Mouse (Mus musculus) hindbrain, postnatal 0 days (tissue): ENCODE data around the gene Drosha. TPM values are rescaled to one million over a fixed set of nuclear protein-coding genes. Genes with fewer than 3 reads are reported as not detected.
"Not testable (repeated sequence)": the region's sequence is repeated elsewhere in the genome, so short reads cannot be mapped to it uniquely, and the experiment has no call there.

Experiments
- ATAC-seq: fragments of 200-750 bp; cut with Nextera tagmentation; 2 replicates; pipeline ENCODE4 v1.8.0; 2017; ENCODE audit warnings: mild to moderate bottlenecking, moderate TSS enrichment, moderate library complexity
- DNase-seq: peaks from one replicate; pipeline ENCODE4 v3.0.0-alpha.2; 2015; ENCODE audit warnings: low spot score
- H3K27ac ChIP-seq: fragments of 300-500 bp; sonication (generic); 2 replicates; pipeline ENCODE4 v1.5.1; 2014; ENCODE audit warnings: mild to moderate bottlenecking
- H3K27me3 ChIP-seq: fragments of 300-500 bp; sonication (generic); 2 replicates; pipeline ENCODE4 v1.6.1; 2014; ENCODE audit warnings: low read length, mixed read lengths; ENCODE audit not compliant: insufficient read depth
- H3K36me3 ChIP-seq: fragments of 300-500 bp; sonication (generic); 2 replicates; pipeline ENCODE4 v1.6.1; 2014; ENCODE audit warnings: low read length, mixed read lengths; ENCODE audit not compliant: insufficient read depth
- H3K4me1 ChIP-seq: fragments of 300-500 bp; sonication (generic); 2 replicates; pipeline ENCODE4 v1.6.1; 2014; ENCODE audit warnings: antibody characterized with exemption, low read length, mixed read lengths; ENCODE audit not compliant: insufficient read depth
- H3K4me2 ChIP-seq: fragments of 300-500 bp; sonication (generic); 2 replicates; pipeline ENCODE4 v1.6.1; 2014; ENCODE audit warnings: low read depth, mild to moderate bottlenecking, low read length, moderate library complexity, mixed read lengths
- H3K4me3 ChIP-seq: fragments of 300-500 bp; sonication (generic); 2 replicates; pipeline ENCODE4 v1.5.1; 2014; ENCODE audit warnings: low read length
- H3K9ac ChIP-seq: fragments of 300-500 bp; sonication (generic); replicated peaks from 2 replicates; pipeline ENCODE4 v1.6.1; 2014; ENCODE audit warnings: mild to moderate bottlenecking, low read length, moderate library complexity, mixed read lengths
- H3K9me3 ChIP-seq: fragments of 300-500 bp; sonication (generic); 2 replicates; pipeline ENCODE4 v1.6.1; 2016; ENCODE audit warnings: low read length, mixed read lengths
- CTCF ChIP-seq: IDR thresholded peaks from 2 replicates; pipeline ENCODE4 v1.5.1; 2016; ENCODE audit warnings: antibody characterized with exemption, control low read depth, low read depth
- WGBS: fragments of 180-500 bp; shearing (Covaris S2); extraction: QIAGEN DNeasy Blood & Tissue Kit; methylation state at CpG from one replicate; pipeline ENCODE4 v1.1.7; 2014; 5-methylcytosine and 5-hydroxymethylcytosine counted together
- polyA plus RNA-seq: library from polyadenylated mRNA; unstranded; fragments of >200 nt; fragmentation: Nextera tagmentation; extraction: Ambion mirVana; gene quantifications from 2 replicates; pipeline ENCODE4 v1.2.1, GENCODE M21; 2015
- total RNA-seq: library from RNA; depleted of rRNA; stranded (reverse); fragments of >200 nt; gene quantifications from 2 replicates; pipeline ENCODE4 v1.2.3, GENCODE M21; 2014

Gene Drosha
- total and polyA plus RNA-seq, 2 experiments from 2014 or later: 33.7 to 38.2 TPM

GRCm38 (mm10) chr15:12795457-12795894 lies 29.1 kb upstream of the Drosha start:
- H3K27ac ChIP-seq: no peak overlapping the region
- no peak overlapping the region for H3K4me2 ChIP-seq
- DNase-seq (peak; percentile 94), ATAC-seq (peak; percentile 55)
- peak; percentile 88 for TF ChIP-seq CTCF
- H3K27me3 ChIP-seq: no peaks in the 10 kb centered on the region
- H3K9me3 ChIP-seq: no peaks in the 10 kb centered on the region
- H3K4me1 ChIP-seq: no peaks in the 10 kb centered on the region
- WGBS: 2% methylated on average over 2 of the region's 2 CpGs
- H3K4me3 ChIP-seq: no peak overlapping the region
- no peak overlapping the region for H3K9ac ChIP-seq
- H3K36me3 ChIP-seq: no peaks in the 10 kb centered on the region

GRCm38 (mm10) chr15:12795909-12796470 lies 28.6 kb upstream of the Drosha start:
- ATAC-seq: no peak
- Histone ChIP-seq H3K9ac (no peak overlapping the region), H3K4me3 (no peak overlapping the region), H3K36me3 (no peaks in the 10 kb centered on the region), H3K4me1 (no peaks in the 10 kb centered on the region), H3K27me3 (no peaks in the 10 kb centered on the region), H3K9me3 (no peaks in the 10 kb centered on the region), H3K27ac (no peak overlapping the region), H3K4me2 (no peak overlapping the region)
- 46% methylated on average over 13 of the region's 13 CpGs for WGBS
- TF ChIP-seq CTCF: no peak
- no peak for DNase-seq

DNA sequence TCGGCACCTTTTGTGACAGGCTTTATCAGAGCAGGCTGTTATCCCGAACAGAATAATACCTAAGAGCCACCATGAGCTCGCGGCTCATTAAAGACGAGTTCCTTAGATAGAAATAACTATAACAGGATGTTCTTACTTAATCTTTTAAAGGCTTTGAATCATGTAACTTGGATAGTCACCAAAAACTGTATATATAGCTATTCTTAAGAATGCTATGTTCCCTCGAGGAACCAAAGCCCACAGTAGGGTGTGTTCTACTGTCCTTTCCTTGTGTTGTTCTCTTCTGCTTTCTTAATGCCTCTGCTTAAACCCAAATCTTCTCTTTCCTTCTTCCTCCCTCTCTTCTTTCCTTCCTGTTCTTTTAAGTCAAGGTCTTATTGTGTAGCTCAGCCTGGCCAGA lies 26.6 kb upstream of the Drosha start:
- TF ChIP-seq CTCF: no peak
- DNase-seq (no peak), ATAC-seq (no peak)
- H3K27ac ChIP-seq: no peak overlapping the region
- H3K9me3 ChIP-seq: no peaks in the 10 kb centered on the region
- no peaks in the 10 kb centered on the region for H3K27me3 ChIP-seq
- H3K9ac ChIP-seq: no peak overlapping the region
- H3K36me3 ChIP-seq: no peaks in the 10 kb centered on the region
- no peaks in the 10 kb centered on the region for H3K4me1 ChIP-seq
- H3K4me2 ChIP-seq: no peak overlapping the region
- WGBS: 85% methylated on average over 6 of the region's 6 CpGs
- no peak overlapping the region for H3K4me3 ChIP-seq

GRCm38 (mm10) chr15:12800405-12801141 lies 24.0 kb upstream of the Drosha start:
- Histone ChIP-seq H3K9ac (no peak overlapping the region), H3K36me3 (no peaks in the 10 kb centered on the region), H3K4me1 (no peaks in the 10 kb centered on the region), H3K9me3 (no peaks in the 10 kb centered on the region), H3K27ac (no peak overlapping the region), H3K4me3 (no peak overlapping the region), H3K4me2 (no peak overlapping the region), H3K27me3 (no peaks in the 10 kb centered on the region)
- ATAC-seq (no peak), DNase-seq (no peak)
- no peak for TF ChIP-seq CTCF
- WGBS: 55% methylated on average over 15 of the region's 15 CpGs

GRCm38 (mm10) chr15:12801142-12801506 lies 23.5 kb upstream of the Drosha start:
- not testable (repeated sequence) for H3K4me3 ChIP-seq, H3K4me1 ChIP-seq, H3K36me3 ChIP-seq, H3K4me2 ChIP-seq, H3K27me3 ChIP-seq, H3K27ac ChIP-seq, DNase-seq, H3K9me3 ChIP-seq, ATAC-seq, H3K9ac ChIP-seq
- 87% methylated on average over 2 of the region's 2 CpGs for WGBS

GRCm38 (mm10) chr15:12805071-12805470 lies 19.5 kb upstream of the Drosha start:
- Histone ChIP-seq H3K9me3 (no peaks in the 10 kb centered on the region), H3K27ac (no peak overlapping the region), H3K4me3 (no peak overlapping the region), H3K4me1 (no peaks in the 10 kb centered on the region), H3K27me3 (no peaks in the 10 kb centered on the region), H3K4me2 (no peak overlapping the region), H3K9ac (no peak overlapping the region), H3K36me3 (peaks cover 11% of the 10 kb centered on the region; the same call in 1 of the 2 replicates)
- DNase-seq (no peak), ATAC-seq (no peak)
- WGBS: 87% methylated on average over 4 of the region's 4 CpGs
- TF ChIP-seq CTCF: no peak

DNA sequence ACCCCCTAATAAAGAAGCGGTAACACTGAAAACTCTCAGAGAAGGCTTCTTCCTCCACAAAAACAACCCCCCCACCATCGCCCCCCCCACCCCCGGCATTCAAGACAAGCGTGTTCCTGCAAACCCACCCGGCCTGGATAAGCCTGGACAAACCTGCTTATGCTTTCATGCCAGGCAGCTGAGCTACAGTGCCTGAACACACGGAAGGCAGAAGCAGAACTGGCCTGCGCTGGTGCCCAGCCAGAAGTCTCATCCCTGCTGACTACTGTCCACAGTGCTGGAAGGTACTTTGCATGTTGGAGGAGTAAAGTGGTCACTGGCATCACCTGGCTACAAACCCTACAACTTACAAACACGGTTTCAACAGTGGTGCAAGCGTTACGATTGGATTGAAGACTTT lies 17.5 kb upstream of the Drosha start:
- ATAC-seq (no peak), DNase-seq (no peak)
- H3K4me2 ChIP-seq: no peak overlapping the region
- no peaks in the 10 kb centered on the region for H3K4me1 ChIP-seq
- H3K9me3 ChIP-seq: no peaks in the 10 kb centered on the region
- WGBS: 95% methylated on average over 10 of the region's 10 CpGs
- peaks cover 31% of the 10 kb centered on the region for H3K36me3 ChIP-seq
- H3K27me3 ChIP-seq: no peaks in the 10 kb centered on the region
- no peak overlapping the region for H3K9ac ChIP-seq
- no peak overlapping the region for H3K4me3 ChIP-seq
- no peak overlapping the region for H3K27ac ChIP-seq
- TF ChIP-seq CTCF: no peak
